Mouse (Mus musculus): ENCODE measurements around the gene Sgcd. TPM values are rescaled to one million over a fixed set of nuclear protein-coding genes. Genes with fewer than 3 reads are reported as not detected.

Gene Sgcd
- polyA plus RNA-seq, 1 experiment from 2014 or later: 3.1 TPM

- Histone ChIP-seq H3K9me3 (ENCODE audit: control insufficient read depth, low read length) (no peaks in the 10 kb centered on the region), H3K27me3 (ENCODE audit: control insufficient read depth, insufficient read depth, low read length) (no peaks in the 10 kb centered on the region; the same call in 1 of the 2 replicates), H3K36me3 (ENCODE audit: control insufficient read depth, insufficient read depth, low read length) (no peaks in the 10 kb centered on the region), H3K4me2 (replicated peaks; ENCODE audit: low read depth, low read length) (no peak overlapping the region), H3K27ac (ENCODE audit: low read depth, low read length) (no peak overlapping the region), H3K9ac (ENCODE audit: low read depth, low read length) (no peak overlapping the region), H3K4me1 (ENCODE audit: control insufficient read depth, insufficient read depth, low read length) (peaks cover 9% of the 10 kb centered on the region; the same call in 1 of the 2 replicates), H3K4me3 (ENCODE audit: low read length) (no peak overlapping the region)
- ATAC-seq (ENCODE audit: low FRiP score, low TSS enrichment): no peak
Observed at GRCm38 (mm10) chr11:47110314-47110713, 878.5 kb downstream of the Sgcd start.

- no peak overlapping the region for H3K4me3 ChIP-seq (ENCODE audit: low read length)
- peaks cover 4% of the 10 kb centered on the region; the same call in 1 of the 2 replicates for H3K4me1 ChIP-seq (ENCODE audit: control insufficient read depth, insufficient read depth, low read length)
- H3K27me3 ChIP-seq (ENCODE audit: control insufficient read depth, insufficient read depth, low read length): no peaks in the 10 kb centered on the region
- H3K4me2 ChIP-seq (replicated peaks; ENCODE audit: low read depth, low read length): no peak overlapping the region
- H3K9me3 ChIP-seq (ENCODE audit: control insufficient read depth, low read length): no peaks in the 10 kb centered on the region
- no peak overlapping the region for H3K27ac ChIP-seq (ENCODE audit: low read depth, low read length)
- H3K36me3 ChIP-seq (ENCODE audit: control insufficient read depth, insufficient read depth, low read length): no peaks in the 10 kb centered on the region
- no peak overlapping the region for H3K9ac ChIP-seq (ENCODE audit: low read depth, low read length)
- ATAC-seq (ENCODE audit: low FRiP score, low TSS enrichment): no peak
- WGBS: 86% methylated on average over 2 of the region's 2 CpGs
Observed at GRCm38 (mm10) chr11:47107661-47108060, 881.1 kb downstream of the Sgcd start.

- Histone ChIP-seq H3K9ac (ENCODE audit: low read depth, low read length) (no peak overlapping the region), H3K9me3 (ENCODE audit: control insufficient read depth, low read length) (no peaks in the 10 kb centered on the region), H3K27me3 (ENCODE audit: control insufficient read depth, insufficient read depth, low read length) (no peaks in the 10 kb centered on the region), H3K36me3 (ENCODE audit: control insufficient read depth, insufficient read depth, low read length) (no peaks in the 10 kb centered on the region), H3K27ac (ENCODE audit: low read depth, low read length) (no peak overlapping the region; the same call in 1 of the 2 replicates), H3K4me2 (replicated peaks; ENCODE audit: low read depth, low read length) (no peak overlapping the region), H3K4me3 (ENCODE audit: low read length) (no peak overlapping the region), H3K4me1 (ENCODE audit: control insufficient read depth, insufficient read depth, low read length) (no peaks in the 10 kb centered on the region)
- WGBS: 35% methylated on average over 5 of the region's 5 CpGs
- ATAC-seq (ENCODE audit: low FRiP score, low TSS enrichment): peak; percentile 79
Observed at GRCm38 (mm10) chr11:47093296-47093912, 895.4 kb downstream of the Sgcd start.

- no peaks in the 10 kb centered on the region for H3K9me3 ChIP-seq (ENCODE audit: control insufficient read depth, low read length)
- no peaks in the 10 kb centered on the region for H3K36me3 ChIP-seq (ENCODE audit: control insufficient read depth, insufficient read depth, low read length)
- H3K4me1 ChIP-seq (ENCODE audit: control insufficient read depth, insufficient read depth, low read length): no peaks in the 10 kb centered on the region
- no peak overlapping the region for H3K4me3 ChIP-seq (ENCODE audit: low read length)
- H3K9ac ChIP-seq (ENCODE audit: low read depth, low read length): no peak overlapping the region
- WGBS: 96% methylated on average over 1 of the region's 1 CpGs
- H3K27me3 ChIP-seq (ENCODE audit: control insufficient read depth, insufficient read depth, low read length): no peaks in the 10 kb centered on the region
- ATAC-seq (ENCODE audit: low FRiP score, low TSS enrichment): no peak
- no peak overlapping the region for H3K4me2 ChIP-seq (replicated peaks; ENCODE audit: low read depth, low read length)
- H3K27ac ChIP-seq (ENCODE audit: low read depth, low read length): no peak overlapping the region
Observed at GRCm38 (mm10) chr11:47082517-47082916, 906.3 kb downstream of the Sgcd start.

- no peak for ATAC-seq (ENCODE audit: low FRiP score, low TSS enrichment)
- Histone ChIP-seq H3K4me2 (replicated peaks; ENCODE audit: low read depth, low read length) (no peak overlapping the region), H3K9ac (ENCODE audit: low read depth, low read length) (no peak overlapping the region), H3K9me3 (ENCODE audit: control insufficient read depth, low read length) (no peaks in the 10 kb centered on the region), H3K4me3 (ENCODE audit: low read length) (no peak overlapping the region), H3K27ac (ENCODE audit: low read depth, low read length) (no peak overlapping the region), H3K36me3 (ENCODE audit: control insufficient read depth, insufficient read depth, low read length) (no peaks in the 10 kb centered on the region), H3K4me1 (ENCODE audit: control insufficient read depth, insufficient read depth, low read length) (no peaks in the 10 kb centered on the region), H3K27me3 (ENCODE audit: control insufficient read depth, insufficient read depth, low read length) (no peaks in the 10 kb centered on the region)
- WGBS: 57% methylated on average over 1 of the region's 1 CpGs
Observed at GRCm38 (mm10) chr11:47073538-47073937, 915.2 kb downstream of the Sgcd start.

DNA sequence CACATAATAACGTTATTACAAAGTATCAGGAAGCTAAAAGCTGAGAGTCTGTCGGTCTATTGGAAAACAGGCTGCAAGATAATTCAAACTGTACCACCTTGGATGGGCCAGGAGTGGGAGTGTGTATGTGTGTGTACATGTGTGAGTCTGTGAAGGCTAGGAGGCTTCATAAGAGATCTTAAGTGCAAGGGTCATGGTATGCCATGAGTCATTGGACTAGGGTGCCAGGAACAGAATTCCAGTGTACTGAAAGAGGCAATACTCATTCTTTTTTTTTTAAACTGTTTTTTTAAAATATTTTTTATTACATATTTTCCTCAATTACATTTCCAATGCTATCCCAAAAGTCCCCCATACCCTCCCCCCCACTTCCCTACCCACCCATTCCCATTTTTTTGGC, 917.6 kb downstream of the Sgcd start:
- no peaks in the 10 kb centered on the region for H3K9me3 ChIP-seq (ENCODE audit: control insufficient read depth, low read length)
- H3K4me3 ChIP-seq (ENCODE audit: low read length): no peak overlapping the region
- no peak for ATAC-seq (ENCODE audit: low FRiP score, low TSS enrichment)
- H3K27ac ChIP-seq (ENCODE audit: low read depth, low read length): no peak overlapping the region
- WGBS: 87% methylated on average over 2 of the region's 2 CpGs
- H3K36me3 ChIP-seq (ENCODE audit: control insufficient read depth, insufficient read depth, low read length): no peaks in the 10 kb centered on the region
- H3K27me3 ChIP-seq (ENCODE audit: control insufficient read depth, insufficient read depth, low read length): no peaks in the 10 kb centered on the region
- no peak overlapping the region for H3K4me2 ChIP-seq (replicated peaks; ENCODE audit: low read depth, low read length)
- no peak overlapping the region for H3K9ac ChIP-seq (ENCODE audit: low read depth, low read length)
- no peaks in the 10 kb centered on the region for H3K4me1 ChIP-seq (ENCODE audit: control insufficient read depth, insufficient read depth, low read length)

GRCm38 (mm10) chr11:47069769-47070384, 918.9 kb downstream of the Sgcd start:
- Histone ChIP-seq H3K27me3 (ENCODE audit: control insufficient read depth, insufficient read depth, low read length) (no peaks in the 10 kb centered on the region), H3K27ac (ENCODE audit: low read depth, low read length) (no peak overlapping the region), H3K36me3 (ENCODE audit: control insufficient read depth, insufficient read depth, low read length) (no peaks in the 10 kb centered on the region), H3K9me3 (ENCODE audit: control insufficient read depth, low read length) (no peaks in the 10 kb centered on the region), H3K4me3 (ENCODE audit: low read length) (no peak overlapping the region), H3K9ac (ENCODE audit: low read depth, low read length) (no peak overlapping the region), H3K4me1 (ENCODE audit: control insufficient read depth, insufficient read depth, low read length) (no peaks in the 10 kb centered on the region), H3K4me2 (replicated peaks; ENCODE audit: low read depth, low read length) (no peak overlapping the region)
- 96% methylated on average over 2 of the region's 2 CpGs for WGBS
- ATAC-seq (ENCODE audit: low FRiP score, low TSS enrichment): no peak

DNA sequence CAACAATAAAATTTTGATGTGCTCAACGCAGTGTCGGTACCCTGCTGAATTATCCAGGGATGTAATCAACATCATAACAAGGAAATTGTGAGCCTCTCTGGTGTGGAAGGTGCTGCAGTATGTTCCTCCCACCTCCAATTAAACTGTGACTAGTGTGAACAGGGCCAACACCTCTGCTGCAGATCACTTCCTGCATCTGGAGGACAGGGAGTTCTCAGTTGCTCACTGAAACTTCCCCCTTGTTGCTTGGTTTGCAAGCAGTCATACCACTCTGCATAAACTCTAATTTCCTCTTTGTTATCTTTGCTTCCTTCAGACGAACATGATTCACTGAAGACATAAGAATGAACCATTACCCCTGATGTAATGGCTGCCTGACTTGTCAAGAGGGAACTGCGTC, 925.1 kb downstream of the Sgcd start:
- H3K4me3 ChIP-seq (ENCODE audit: low read length): no peak overlapping the region
- no peaks in the 10 kb centered on the region for H3K4me1 ChIP-seq (ENCODE audit: control insufficient read depth, insufficient read depth, low read length)
- no peak for ATAC-seq (ENCODE audit: low FRiP score, low TSS enrichment)
- no peak overlapping the region for H3K9ac ChIP-seq (ENCODE audit: low read depth, low read length)
- H3K27ac ChIP-seq (ENCODE audit: low read depth, low read length): no peak overlapping the region
- H3K4me2 ChIP-seq (replicated peaks; ENCODE audit: low read depth, low read length): no peak overlapping the region
- H3K9me3 ChIP-seq (ENCODE audit: control insufficient read depth, low read length): no peaks in the 10 kb centered on the region
- H3K36me3 ChIP-seq (ENCODE audit: control insufficient read depth, insufficient read depth, low read length): no peaks in the 10 kb centered on the region
- 54% methylated on average over 4 of the region's 4 CpGs for WGBS
- no peaks in the 10 kb centered on the region for H3K27me3 ChIP-seq (ENCODE audit: control insufficient read depth, insufficient read depth, low read length)

- no peak overlapping the region for H3K4me3 ChIP-seq (ENCODE audit: low read length)
- H3K9me3 ChIP-seq (ENCODE audit: control insufficient read depth, low read length): no peaks in the 10 kb centered on the region
- no peaks in the 10 kb centered on the region for H3K27me3 ChIP-seq (ENCODE audit: control insufficient read depth, insufficient read depth, low read length)
- H3K9ac ChIP-seq (ENCODE audit: low read depth, low read length): no peak overlapping the region
- no peaks in the 10 kb centered on the region for H3K36me3 ChIP-seq (ENCODE audit: control insufficient read depth, insufficient read depth, low read length)
- no peak overlapping the region for H3K27ac ChIP-seq (ENCODE audit: low read depth, low read length)
- WGBS: 50% methylated on average over 2 of the region's 2 CpGs
- no peaks in the 10 kb centered on the region for H3K4me1 ChIP-seq (ENCODE audit: control insufficient read depth, insufficient read depth, low read length)
- ATAC-seq (ENCODE audit: low FRiP score, low TSS enrichment): no peak
- no peak overlapping the region for H3K4me2 ChIP-seq (replicated peaks; ENCODE audit: low read depth, low read length)
Observed at GRCm38 (mm10) chr11:47050390-47050789, 938.4 kb downstream of the Sgcd start.

All from kidney, embryonic 14.5 days (tissue).